In genomic region chr6:89407247-89407889, GRCm38 (mm10) we compare ENCODE assay signal across 15 mouse cellular contexts. TPM values are rescaled to one million over a fixed set of nuclear protein-coding genes. Genes with fewer than 3 reads are reported as not detected.
DNase-seq lines count a peak whose midpoint lies in the region; ATAC-seq and TF ChIP-seq lines count a peak whose summit lies in the region.
"Had no signal": no experiment of that assay in that cellular context is flagged by ENCODE, and none has a peak within 500 bp of the region (broad histone marks: within the 10 kb centered on the region; RNA-seq: fewer than 3 reads in every experiment).

No protein-coding gene starts in this region.

- no peaks in the 10 kb centered on the region for H3K79me3 ChIP-seq in C2C12 (ENCODE audit: low read depth)

- no peak for DNase-seq in heart, postnatal 0 days (ENCODE audit: low spot score)
- no peak for DNase-seq in heart, postnatal 36 days
- DNase-seq in brain, adult 2 months (ENCODE audit: low read depth, low spot score) = peak; percentile 43
- no peak for DNase-seq in layer of hippocampus, adult 18-20 months (ENCODE audit: low spot score in 2 of 2)
- DNase-seq in retina, embryonic 14.5 days (ENCODE audit: low spot score) = no peak
- DNase-seq: kidney, postnatal 14 days; lung, adult 18-20 months; thymus, postnatal 36 days had no signal

- no peak overlapping the region for H3K4me3 ChIP-seq in heart, postnatal 0 days (ENCODE audit: low read depth, low read length)
- no peak overlapping the region for H3K4me3 ChIP-seq in C2C12 (ENCODE audit: insufficient read depth, poor library complexity, severe bottlenecking)
- H3K4me3 ChIP-seq: embryonic facial prominence, embryonic 12.5 days; heart, embryonic 10.5 days; left cerebral cortex, adult 2 months; midbrain, embryonic 12.5 days had no signal

- H3K36me3 ChIP-seq in heart, postnatal 0 days (replicated peaks; ENCODE audit: control insufficient read depth, insufficient read depth, low read length) = no peaks in the 10 kb centered on the region
- no peaks in the 10 kb centered on the region for H3K36me3 ChIP-seq in C2C12 (ENCODE audit: control insufficient read depth, insufficient read depth)
- H3K36me3 ChIP-seq: embryonic facial prominence, embryonic 12.5 days; heart, embryonic 10.5 days; midbrain, embryonic 12.5 days had no signal

- intact Hi-C loops in heart, postnatal 36 days (cut with DNase I) = no loop called here

- no peaks in the 10 kb centered on the region for H3K79me2 ChIP-seq in C2C12 (ENCODE audit: control insufficient read depth, insufficient read depth)

- no peak for TF ChIP-seq EP300 in heart, postnatal 0 days (IDR thresholded peaks at IDR 0.05; ENCODE audit: low read depth)

- H3K4me2 ChIP-seq in heart, postnatal 0 days (ENCODE audit: low read depth, low read length) = no peak overlapping the region
- H3K4me2 ChIP-seq: embryonic facial prominence, embryonic 12.5 days; midbrain, embryonic 12.5 days had no signal

- H3K27me3 ChIP-seq in heart, postnatal 0 days (ENCODE audit: control insufficient read depth, insufficient read depth, low read length) = no peaks in the 10 kb centered on the region
- no peaks in the 10 kb centered on the region for H3K27me3 ChIP-seq in C2C12 (ENCODE audit: control insufficient read depth, insufficient read depth, insufficient read length)
- H3K27me3 ChIP-seq: embryonic facial prominence, embryonic 12.5 days had no signal

- no peak overlapping the region for H3K9ac ChIP-seq in heart, postnatal 0 days (replicated peaks; ENCODE audit: low read depth, low read length)
- H3K9ac ChIP-seq: embryonic facial prominence, embryonic 12.5 days; midbrain, embryonic 12.5 days had no signal

- ATAC-seq in heart, postnatal 0 days (ENCODE audit: insufficient read depth, low read depth) = peak; percentile 19; the same call in 1 of the 2 replicates
- peak; percentile 82 for ATAC-seq in megakaryocyte-erythroid progenitor cell, adult 5-6 weeks (replicated peaks; ENCODE audit: low FRiP score, low TSS enrichment, poor library complexity, severe bottlenecking)
- ATAC-seq: activated CD4-positive, CD25-positive, alpha-beta regulatory T cell, adult 4 months had no signal

- H3K4me1 ChIP-seq in heart, postnatal 0 days (ENCODE audit: control insufficient read depth, insufficient read depth) = peaks cover 12% of the 10 kb centered on the region
- H3K4me1 ChIP-seq: embryonic facial prominence, embryonic 12.5 days; heart, embryonic 10.5 days had no signal

- H3K9me3 ChIP-seq in heart, postnatal 0 days (replicated peaks; ENCODE audit: control insufficient read depth, low read length) = no peaks in the 10 kb centered on the region
- H3K9me3 ChIP-seq: embryonic facial prominence, embryonic 12.5 days; heart, embryonic 10.5 days; midbrain, embryonic 12.5 days had no signal

- WGBS in heart, postnatal 0 days = 69% methylated on average over 3 of the region's 3 CpGs

- no peak for TF ChIP-seq CTCF in heart, postnatal 0 days (IDR thresholded peaks at IDR 0.05; ENCODE audit: low read depth)
- no peak for TF ChIP-seq CTCF in C2C12 (IDR thresholded peaks at IDR 0.05; ENCODE audit: control insufficient read depth, insufficient read depth, insufficient read length)

- H3K27ac ChIP-seq in heart, postnatal 0 days (ENCODE audit: low read depth) = no peak overlapping the region
- H3K27ac ChIP-seq: embryonic facial prominence, embryonic 12.5 days; heart, embryonic 10.5 days; left cerebral cortex, adult 2 months; midbrain, embryonic 12.5 days had no signal

- peak overlapping the region; percentile 12 for H3ac ChIP-seq in C2C12 (ENCODE audit: control insufficient read depth, insufficient read length, low read depth)

TF ChIP-seq in C2C12, 6 proteins besides CTCF, POLR2A, EP300 and RAD21:
- TF ChIP-seq USF1 (IDR thresholded peaks at IDR 0.05; ENCODE audit: low read depth) (no peak), MYOG (IDR thresholded peaks at IDR 0.05; ENCODE audit: control insufficient read depth, extremely low read depth, insufficient read length) (no peak), FOSL1 (IDR thresholded peaks at IDR 0.05; ENCODE audit: insufficient read depth, low read length, poor library complexity, severe bottlenecking) (no peak), MYOD1 (IDR thresholded peaks at IDR 0.05; ENCODE audit: control insufficient read depth, insufficient read length, low read depth) (no peak), CEBPB (IDR thresholded peaks at IDR 0.05; ENCODE audit: low read depth) (no peak), MAX (IDR thresholded peaks at IDR 0.05) (no peak)

RNA-seq across cellular contexts. Expression of gene Plxna1, which starts 44.9 kb away (rescaled TPM):
- 30.4 and 133 TPM in 2 replicates for total RNA-seq in heart, postnatal 0 days (2014; rRNA removed; ENCODE audit: low replicate concordance)
- polyA plus RNA-seq in heart, postnatal 0 days (2015; fragmentation: Nextera tagmentation; extraction: Ambion mirVana) = 7.8 and 8.1 TPM in 2 replicates
- total RNA-seq in heart, postnatal 36 days (2021) = 10 to 100 TPM; 18.9 to 21.9 TPM
- 40.9 TPM for polyA plus RNA-seq in C2C12 (2012; fragmentation: generic; extraction: Trizol)
- total RNA-seq in megakaryocyte-erythroid progenitor cell, adult 5-6 weeks (2014; fragmentation: Nextera tagmentation) = 6.2 and 9.0 TPM in 2 replicates
- total RNA-seq in megakaryocyte-erythroid progenitor cell, adult 5-6 weeks (2017) = 1.4 and 4.8 TPM in 2 replicates
- total RNA-seq in layer of hippocampus, adult 18-20 months (2021) = 100 to 1,000 TPM; 112 to 119 TPM
